Mouse (Mus musculus) ovary, postnatal 14 days (tissue): ENCODE measurements around the gene C1qtnf4.

Experiments
- DNase-seq: peaks from one replicate; pipeline ENCODE4 v3.0.0; 2022; ENCODE audit warnings: low spot score

C1qtnf4 gene

GRCm38 (mm10) chr2:90885218-90886041 lies at the start of gene C1qtnf4:
C1qtnf4 (plus strand) TSS chr2:90885860.
- no peak for DNase-seq

GRCm38 (mm10) chr2:90838621-90839020 lies 47.0 kb upstream of the C1qtnf4 start:
- no peak for DNase-seq

GRCm38 (mm10) chr2:90843666-90844065 lies 42.0 kb upstream of the C1qtnf4 start:
- no peak for DNase-seq

- DNase-seq, result no peak
Measured at GRCm38 (mm10) chr2:90844262-90844661, 41.4 kb upstream of the C1qtnf4 start.

- no peak for DNase-seq
Measured at GRCm38 (mm10) chr2:90845234-90845633, 40.4 kb upstream of the C1qtnf4 start.

- DNase-seq, result peak; percentile 3
Measured at GRCm38 (mm10) chr2:90846171-90846570, 39.5 kb upstream of the C1qtnf4 start.

- no peak for DNase-seq
Measured at GRCm38 (mm10) chr2:90846597-90846954, 39.1 kb upstream of the C1qtnf4 start.

GRCm38 (mm10) chr2:90846955-90847680 lies 38.5 kb upstream of the C1qtnf4 start, which contains the start of gene Mtch2:
Mtch2 (plus strand) TSS chr2:90847155.
- DNase-seq, result peak; percentile 98

- DNase-seq, result no peak
Measured at GRCm38 (mm10) chr2:90847681-90848050, 38.0 kb upstream of the C1qtnf4 start.

GRCm38 (mm10) chr2:90848331-90848730 lies 37.3 kb upstream of the C1qtnf4 start:
- DNase-seq, result no peak

- DNase-seq, result no peak
Measured at GRCm38 (mm10) chr2:90850401-90850800, 35.3 kb upstream of the C1qtnf4 start.

GRCm38 (mm10) chr2:90861486-90861885 lies 24.2 kb upstream of the C1qtnf4 start:
- DNase-seq, result no peak

- DNase-seq, result no peak
Measured at GRCm38 (mm10) chr2:90864184-90864583, 21.5 kb upstream of the C1qtnf4 start.

GRCm38 (mm10) chr2:90866524-90866923 lies 19.1 kb upstream of the C1qtnf4 start:
- DNase-seq, result peak; percentile 85

- DNase-seq, result no peak
Measured at GRCm38 (mm10) chr2:90870136-90870601, 15.5 kb upstream of the C1qtnf4 start.

GRCm38 (mm10) chr2:90871180-90871961 lies 14.3 kb upstream of the C1qtnf4 start:
- DNase-seq, result no peak

GRCm38 (mm10) chr2:90874025-90874424 lies 11.6 kb upstream of the C1qtnf4 start:
- no peak for DNase-seq

GRCm38 (mm10) chr2:90875239-90875638 lies 10.4 kb upstream of the C1qtnf4 start:
- DNase-seq, result no peak

GRCm38 (mm10) chr2:90877584-90878259 lies 7.9 kb upstream of the C1qtnf4 start:
- no peak for DNase-seq

GRCm38 (mm10) chr2:90879419-90879818 lies 6.2 kb upstream of the C1qtnf4 start:
- DNase-seq, result no peak

- DNase-seq, result no peak
Measured at GRCm38 (mm10) chr2:90880144-90880785, 5.4 kb upstream of the C1qtnf4 start.
